Mouse (Mus musculus): ENCODE measurements at regions not wholly inside any gene's neighbourhood (a gene's known extent, or its start where the extent isn't known, plus 50 kb on each side); places are given as distances from the start of the nearest gene placed in this dataset.

GRCm38 (mm10) chr1:194361316-194361715 lies 256.7 kb upstream of the Plxna2 start:
- Histone ChIP-seq H3K4me2 (no peak overlapping the region), H3K9me3 (no peaks in the 10 kb centered on the region), H3K27ac (no peak overlapping the region), H3K27me3 (no peaks in the 10 kb centered on the region), H3K36me3 (replicated peaks) (no peaks in the 10 kb centered on the region), H3K9ac (no peak overlapping the region), H3K4me1 (peaks cover 10% of the 10 kb centered on the region), H3K4me3 (replicated peaks) (no peak overlapping the region)
- 12% methylated on average over 1 of the region's 1 CpGs for WGBS
- no peak for ATAC-seq (ENCODE audit: low FRiP score)

GRCm38 (mm10) chr1:194354332-194355120 lies 263.5 kb upstream of the Plxna2 start:
- WGBS, result 69% methylated on average over 1 of the region's 1 CpGs
- no peak overlapping the region for H3K27ac ChIP-seq

DNA sequence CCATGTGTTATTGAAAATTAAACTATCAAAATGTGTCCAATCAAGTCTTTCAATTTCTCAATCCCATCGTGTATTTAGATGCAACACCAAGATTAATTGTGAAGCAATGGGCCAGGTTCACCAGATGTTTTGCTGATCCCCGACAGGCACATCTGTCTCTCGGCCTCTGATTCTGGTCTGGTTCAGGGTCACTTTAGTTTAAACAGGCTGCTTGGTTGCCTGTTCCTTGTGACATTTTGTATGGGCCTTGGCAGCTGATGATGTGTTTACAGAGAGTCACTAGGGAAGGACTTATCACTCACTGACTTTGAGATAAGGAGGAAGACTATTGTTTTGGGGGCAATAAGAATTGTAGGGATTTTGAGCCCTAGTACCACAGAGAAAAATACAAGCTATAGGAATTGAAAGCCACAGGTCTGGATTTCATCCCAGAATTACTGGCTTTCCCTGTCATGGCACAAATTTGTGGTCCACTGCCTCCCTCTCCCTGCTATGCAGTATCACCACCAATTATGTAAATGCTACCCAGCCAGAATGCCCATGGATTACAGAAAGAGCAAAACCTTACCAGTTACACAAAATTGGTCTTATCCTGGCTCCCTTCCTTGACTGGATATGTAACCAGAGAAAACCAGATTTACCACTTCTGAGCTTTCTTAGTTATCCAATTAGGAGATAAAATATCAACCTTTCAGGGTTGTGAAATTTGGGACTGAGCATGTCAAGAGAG lies 272.5 kb upstream of the Plxna2 start:
- H3K36me3 ChIP-seq (replicated peaks), result no peaks in the 10 kb centered on the region
- H3K4me1 ChIP-seq, result peaks cover 9% of the 10 kb centered on the region
- H3K27me3 ChIP-seq, result no peaks in the 10 kb centered on the region
- WGBS, result 88% methylated on average over 3 of the region's 3 CpGs
- no peak for ATAC-seq (ENCODE audit: low FRiP score)
- no peak overlapping the region for H3K4me3 ChIP-seq (replicated peaks)
- H3K27ac ChIP-seq, result no peak overlapping the region
- no peaks in the 10 kb centered on the region for H3K9me3 ChIP-seq
- no peak overlapping the region for H3K4me2 ChIP-seq
- no peak overlapping the region for H3K9ac ChIP-seq

More at GRCm38 (mm10) chr1:194354332-194355120, 263.5 kb upstream of the Plxna2 start:
- no peak for ATAC-seq (ENCODE audit: low FRiP score)
- H3K9ac ChIP-seq, result no peak overlapping the region
- no peaks in the 10 kb centered on the region for H3K27me3 ChIP-seq
- H3K4me2 ChIP-seq, result no peak overlapping the region
- no peaks in the 10 kb centered on the region for H3K9me3 ChIP-seq
- H3K4me3 ChIP-seq (replicated peaks), result no peak overlapping the region
- no peaks in the 10 kb centered on the region for H3K4me1 ChIP-seq
- no peaks in the 10 kb centered on the region for H3K36me3 ChIP-seq (replicated peaks)

- no peak overlapping the region for H3K9ac ChIP-seq
- peaks cover 9% of the 10 kb centered on the region for H3K4me1 ChIP-seq
- no peak overlapping the region for H3K27ac ChIP-seq
- no peaks in the 10 kb centered on the region for H3K36me3 ChIP-seq (replicated peaks)
- H3K4me3 ChIP-seq (replicated peaks), result no peak overlapping the region
- no peaks in the 10 kb centered on the region for H3K27me3 ChIP-seq
- no peak for ATAC-seq (ENCODE audit: low FRiP score)
- no peaks in the 10 kb centered on the region for H3K9me3 ChIP-seq
- 84% methylated on average over 1 of the region's 1 CpGs for WGBS
- H3K4me2 ChIP-seq, result no peak overlapping the region
Observed at GRCm38 (mm10) chr1:194342568-194342967, 275.4 kb upstream of the Plxna2 start.

- H3K4me1 ChIP-seq, result peaks cover 9% of the 10 kb centered on the region
- no peaks in the 10 kb centered on the region for H3K27me3 ChIP-seq
- no peak overlapping the region for H3K4me3 ChIP-seq (replicated peaks)
- WGBS, result 32% methylated on average over 3 of the region's 3 CpGs
- H3K27ac ChIP-seq, result no peak overlapping the region
- ATAC-seq (ENCODE audit: low FRiP score), result no peak; the same call in 1 of the 2 replicates
- no peaks in the 10 kb centered on the region for H3K36me3 ChIP-seq (replicated peaks)
- no peaks in the 10 kb centered on the region for H3K9me3 ChIP-seq
- no peak overlapping the region for H3K4me2 ChIP-seq
- H3K9ac ChIP-seq, result no peak overlapping the region
Observed at GRCm38 (mm10) chr1:194341758-194342157, 276.3 kb upstream of the Plxna2 start.

DNA sequence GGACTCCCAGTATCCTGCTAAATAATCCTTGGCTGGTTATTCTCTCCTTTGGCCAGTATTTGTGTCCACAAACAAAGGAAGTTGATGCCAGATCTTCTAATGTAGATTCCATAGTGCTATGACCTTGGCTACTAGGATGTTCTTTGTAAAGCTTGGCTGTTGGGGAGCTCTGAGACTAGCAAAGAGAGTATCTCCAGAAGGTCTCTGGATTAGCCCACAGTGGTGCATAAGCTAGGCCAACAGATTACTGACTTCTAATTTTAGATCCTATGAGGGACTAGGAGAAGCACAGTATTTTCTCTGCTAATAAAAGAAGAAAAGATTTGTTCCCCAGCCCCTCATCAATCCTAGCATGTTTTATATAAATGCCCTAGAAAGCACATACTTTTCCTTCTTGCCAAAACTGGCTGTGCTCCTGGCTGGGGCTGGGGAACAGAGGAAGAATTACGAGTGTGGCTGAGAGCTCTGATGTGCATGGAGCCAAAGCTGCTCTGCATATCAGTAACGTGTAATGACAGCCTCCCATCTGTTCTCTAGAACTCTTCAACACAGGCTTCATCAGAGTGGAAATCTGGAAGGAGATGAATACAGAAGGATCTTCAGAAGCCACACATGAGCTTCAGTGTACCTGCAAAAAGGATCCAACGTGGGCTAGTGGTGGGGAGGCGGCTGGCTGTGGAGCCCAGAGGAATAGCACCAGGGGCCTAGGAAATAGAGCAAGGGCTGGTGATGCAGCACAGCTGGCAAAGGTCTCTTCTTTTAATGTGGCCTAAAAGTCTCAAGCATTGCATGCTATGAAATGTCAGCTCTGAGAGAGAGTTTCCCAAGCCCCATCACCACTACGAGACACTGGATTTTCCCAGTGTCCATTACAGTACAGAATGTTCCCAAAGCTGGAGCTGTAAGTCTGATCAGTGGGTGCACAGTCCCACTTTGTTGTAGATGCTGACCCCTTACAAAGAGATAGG lies 283.0 kb upstream of the Plxna2 start:
- H3K4me1 ChIP-seq, result peaks cover 16% of the 10 kb centered on the region
- H3K27me3 ChIP-seq, result no peaks in the 10 kb centered on the region
- no peak for ATAC-seq (ENCODE audit: low FRiP score)
- H3K4me2 ChIP-seq, result no peak overlapping the region
- H3K9me3 ChIP-seq, result no peaks in the 10 kb centered on the region
- no peak overlapping the region for H3K9ac ChIP-seq
- no peak overlapping the region for H3K27ac ChIP-seq
- H3K36me3 ChIP-seq (replicated peaks), result no peaks in the 10 kb centered on the region
- 76% methylated on average over 5 of the region's 5 CpGs for WGBS
- no peak overlapping the region for H3K4me3 ChIP-seq (replicated peaks)

DNA sequence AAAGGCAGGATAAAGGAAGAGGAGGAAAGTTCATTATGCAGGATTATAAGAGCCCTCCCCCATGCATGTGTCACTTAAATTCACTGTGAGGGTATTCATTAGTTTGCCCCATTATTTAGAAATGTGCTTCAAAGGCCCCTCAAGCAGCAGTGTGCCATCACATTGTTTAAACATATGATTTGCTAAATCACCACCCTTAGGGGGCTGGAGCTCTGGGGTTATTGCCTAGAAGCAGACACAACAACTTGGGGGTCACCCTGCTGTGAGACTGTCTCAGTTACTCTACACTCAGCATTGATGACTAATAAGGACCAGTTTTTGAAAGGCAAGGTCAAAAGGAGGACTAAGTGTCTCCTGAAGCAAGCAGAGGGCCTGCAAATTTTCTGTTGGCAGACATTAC lies 285.4 kb upstream of the Plxna2 start:
- Histone ChIP-seq H3K9me3 (no peaks in the 10 kb centered on the region), H3K27ac (no peak overlapping the region), H3K4me1 (peaks cover 16% of the 10 kb centered on the region), H3K4me3 (replicated peaks) (no peak overlapping the region), H3K4me2 (no peak overlapping the region), H3K36me3 (replicated peaks) (no peaks in the 10 kb centered on the region), H3K27me3 (no peaks in the 10 kb centered on the region), H3K9ac (no peak overlapping the region)
- peak; percentile 63; the same call in 1 of the 2 replicates for ATAC-seq (ENCODE audit: low FRiP score)

- peaks cover 10% of the 10 kb centered on the region for H3K4me1 ChIP-seq
- H3K4me3 ChIP-seq (replicated peaks), result no peak overlapping the region
- H3K27me3 ChIP-seq, result no peaks in the 10 kb centered on the region
- no peak overlapping the region for H3K27ac ChIP-seq
- WGBS, result 94% methylated on average over 1 of the region's 1 CpGs
- no peak overlapping the region for H3K9ac ChIP-seq
- H3K4me2 ChIP-seq, result no peak overlapping the region
- no peak for ATAC-seq (ENCODE audit: low FRiP score)
- no peaks in the 10 kb centered on the region for H3K9me3 ChIP-seq
- H3K36me3 ChIP-seq (replicated peaks), result no peaks in the 10 kb centered on the region
Observed at GRCm38 (mm10) chr1:194330471-194330870, 287.5 kb upstream of the Plxna2 start.

GRCm38 (mm10) chr1:194320320-194321036 lies 297.5 kb upstream of the Plxna2 start:
- H3K9me3 ChIP-seq, result no peaks in the 10 kb centered on the region
- no peak for ATAC-seq (ENCODE audit: low FRiP score)
- no peak overlapping the region for H3K9ac ChIP-seq
- no peak overlapping the region for H3K4me3 ChIP-seq (replicated peaks)
- H3K4me2 ChIP-seq, result no peak overlapping the region
- H3K27me3 ChIP-seq, result no peaks in the 10 kb centered on the region
- no peaks in the 10 kb centered on the region for H3K4me1 ChIP-seq
- H3K27ac ChIP-seq, result no peak overlapping the region
- no peaks in the 10 kb centered on the region for H3K36me3 ChIP-seq (replicated peaks)
- WGBS, result 40% methylated on average over 3 of the region's 3 CpGs

- no peak overlapping the region for H3K27ac ChIP-seq
- H3K9me3 ChIP-seq, result no peaks in the 10 kb centered on the region
- no peaks in the 10 kb centered on the region for H3K4me1 ChIP-seq
- H3K4me2 ChIP-seq, result no peak overlapping the region
- H3K9ac ChIP-seq, result no peak overlapping the region
- no peak for ATAC-seq (ENCODE audit: low FRiP score)
- H3K4me3 ChIP-seq (replicated peaks), result no peak overlapping the region
- H3K36me3 ChIP-seq (replicated peaks), result no peaks in the 10 kb centered on the region
- H3K27me3 ChIP-seq, result no peaks in the 10 kb centered on the region
Observed at GRCm38 (mm10) chr1:194318351-194318750, 299.7 kb upstream of the Plxna2 start.

DNA sequence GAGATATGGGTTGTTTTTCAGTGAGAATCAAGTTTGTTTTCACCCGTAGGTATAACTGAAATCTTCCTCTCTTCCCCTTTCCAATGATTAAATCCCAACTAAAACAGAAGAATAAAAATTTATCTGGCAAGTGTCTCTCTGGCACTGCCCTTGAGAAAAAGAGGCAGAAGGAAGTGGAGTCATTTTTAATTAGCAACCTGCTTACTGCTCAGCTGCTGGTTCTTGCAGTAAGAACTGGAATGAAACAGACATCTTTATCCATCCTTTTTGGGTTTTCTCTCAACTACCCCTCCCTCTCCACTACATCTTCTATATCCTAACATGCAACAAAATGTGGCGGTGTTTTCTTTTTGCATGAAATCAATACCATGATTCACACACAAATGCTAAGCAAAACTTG lies 302.4 kb upstream of the Plxna2 start:
- Histone ChIP-seq H3K36me3 (replicated peaks) (no peaks in the 10 kb centered on the region), H3K27me3 (no peaks in the 10 kb centered on the region), H3K4me3 (replicated peaks) (no peak overlapping the region), H3K4me1 (no peaks in the 10 kb centered on the region; the same call in 1 of the 2 replicates), H3K9ac (no peak overlapping the region), H3K4me2 (no peak overlapping the region), H3K27ac (no peak overlapping the region), H3K9me3 (no peaks in the 10 kb centered on the region)
- WGBS, result 89% methylated on average over 2 of the region's 2 CpGs
- ATAC-seq (ENCODE audit: low FRiP score), result no peak

DNA sequence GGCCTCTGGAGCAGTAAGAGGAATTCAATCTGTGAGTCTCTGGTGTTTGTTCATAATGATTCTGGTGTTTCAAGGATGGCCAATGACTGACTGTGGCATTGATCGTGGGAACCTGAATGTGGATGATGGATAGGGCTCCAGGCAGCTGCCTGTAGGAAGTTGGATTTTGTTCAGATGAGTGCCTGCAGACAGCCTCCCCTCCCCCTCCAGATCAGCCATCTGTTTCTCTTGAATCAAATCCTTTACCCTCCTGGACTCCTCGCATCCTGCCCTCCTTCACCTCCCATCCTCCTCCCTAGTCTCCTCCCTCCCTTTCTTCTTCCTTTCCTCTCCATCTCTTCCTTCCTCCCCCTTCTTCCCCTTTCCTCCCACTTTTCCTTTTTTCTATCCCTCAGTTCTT lies 307.6 kb upstream of the Plxna2 start:
- Histone ChIP-seq H3K9me3 (no peaks in the 10 kb centered on the region), H3K4me2 (no peak overlapping the region), H3K36me3 (replicated peaks) (no peaks in the 10 kb centered on the region), H3K27me3 (no peaks in the 10 kb centered on the region), H3K4me1 (peaks cover 7% of the 10 kb centered on the region), H3K4me3 (replicated peaks) (no peak overlapping the region), H3K9ac (no peak overlapping the region), H3K27ac (no peak overlapping the region)
- WGBS, result 23% methylated on average over 2 of the region's 2 CpGs
- ATAC-seq (ENCODE audit: low FRiP score), result peak; percentile 55

All from forebrain, embryonic 12.5 days (tissue).